Mouse (Mus musculus) cerebral cortex, adult 2 months (tissue): ENCODE results near the gene Cerkl.

ENCODE experiments used
- WGBS: fragments of 180-500 bp; shearing (Covaris S2); methylation state at CpG from one replicate; pipeline ENCODE4 v1.1.7; 2018; 5-methylcytosine and 5-hydroxymethylcytosine counted together

Gene Cerkl

DNA sequence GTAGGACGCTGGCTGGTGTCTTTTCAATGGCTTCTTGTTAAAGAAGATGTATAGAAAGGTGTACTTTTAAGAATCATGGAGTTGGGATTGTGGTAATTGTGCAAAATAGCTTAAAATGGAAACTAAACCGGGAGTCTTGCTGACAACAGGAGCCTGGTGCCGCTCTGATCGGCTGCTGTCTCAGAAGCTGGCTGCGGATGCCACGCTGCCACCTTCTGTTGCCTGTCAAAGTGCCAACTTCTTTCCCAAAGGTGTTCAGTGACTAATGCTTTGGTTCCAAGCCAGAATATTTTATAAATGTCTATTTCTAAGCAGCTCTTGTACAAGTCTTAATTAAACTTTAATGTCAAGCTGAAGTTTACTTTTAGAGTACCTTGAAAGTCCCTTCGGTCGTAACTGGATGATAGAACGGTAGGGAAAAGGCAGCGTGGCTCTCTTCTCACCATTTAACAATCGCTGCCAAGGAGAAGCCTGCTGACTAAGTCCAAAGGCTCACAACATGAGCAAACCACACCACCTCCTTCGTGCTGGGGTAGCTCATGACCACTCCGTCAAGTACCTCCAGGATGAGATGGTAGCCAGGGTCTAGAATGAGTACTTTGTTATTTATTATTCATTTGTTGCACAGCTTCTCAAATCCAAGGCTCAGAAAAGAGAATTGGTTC, 147.0 kb downstream of the Cerkl start:
- WGBS = 47% methylated on average over 13 of the region's 13 CpGs

DNA sequence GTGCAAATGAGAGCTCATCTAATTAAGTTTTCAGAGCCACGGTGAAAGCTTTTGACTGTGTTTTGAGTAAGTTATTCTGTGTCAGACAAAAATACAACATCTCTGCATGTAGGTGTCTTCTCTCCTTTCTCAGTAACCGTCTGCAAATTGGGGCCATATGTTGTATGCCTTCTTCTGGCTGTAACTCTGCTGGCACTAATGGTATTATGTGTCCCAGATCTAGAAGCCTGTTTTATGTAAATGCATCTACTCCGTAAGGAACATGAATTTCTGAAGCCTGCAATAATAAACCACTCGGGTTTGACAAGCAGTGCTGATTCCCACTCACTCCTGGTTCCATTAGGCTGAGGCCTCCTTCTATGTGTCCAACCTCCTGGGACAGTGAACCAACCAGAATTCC, 149.0 kb downstream of the Cerkl start:
- WGBS = 41% methylated on average over 4 of the region's 4 CpGs

DNA sequence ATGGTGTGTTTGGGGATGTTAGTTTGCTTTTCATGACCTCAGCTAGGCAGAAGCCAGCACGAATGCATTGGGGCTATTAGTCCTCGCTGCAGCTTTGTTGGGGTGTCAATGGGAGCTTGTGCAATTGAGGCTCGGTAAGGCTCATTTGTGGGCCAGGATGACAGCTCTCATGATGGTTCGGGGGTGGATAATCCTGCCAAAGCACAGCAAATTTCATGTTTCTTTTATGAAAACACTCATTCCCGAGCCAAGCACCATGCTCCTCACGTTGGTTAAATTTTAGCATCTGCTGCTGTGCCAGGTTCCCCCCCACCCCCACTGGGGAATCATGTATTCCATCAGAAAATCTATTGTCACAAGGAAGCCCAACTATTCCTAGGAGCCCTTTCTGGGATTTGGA, 164.2 kb downstream of the Cerkl start:
- 45% methylated on average over 6 of the region's 6 CpGs for WGBS

DNA sequence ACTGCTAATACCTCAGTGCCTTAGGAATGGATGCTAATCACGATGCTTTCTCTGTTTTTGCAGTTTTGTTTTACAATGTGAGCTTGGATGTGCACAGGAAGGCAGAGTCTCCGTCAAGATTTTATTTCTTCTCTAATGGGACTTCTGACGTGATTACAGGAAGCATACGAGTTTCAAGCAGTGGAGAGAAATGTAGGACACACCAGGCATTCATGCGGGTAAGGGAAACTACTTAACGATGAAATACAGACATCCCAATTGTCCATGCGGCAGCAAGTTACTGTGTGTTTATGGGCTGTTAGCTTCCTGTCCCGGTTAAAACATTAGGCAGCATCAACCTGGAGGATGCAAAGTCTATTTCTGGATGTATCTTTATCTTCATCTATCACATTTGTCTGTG, 164.7 kb downstream of the Cerkl start:
- 57% methylated on average over 8 of the region's 8 CpGs for WGBS

DNA sequence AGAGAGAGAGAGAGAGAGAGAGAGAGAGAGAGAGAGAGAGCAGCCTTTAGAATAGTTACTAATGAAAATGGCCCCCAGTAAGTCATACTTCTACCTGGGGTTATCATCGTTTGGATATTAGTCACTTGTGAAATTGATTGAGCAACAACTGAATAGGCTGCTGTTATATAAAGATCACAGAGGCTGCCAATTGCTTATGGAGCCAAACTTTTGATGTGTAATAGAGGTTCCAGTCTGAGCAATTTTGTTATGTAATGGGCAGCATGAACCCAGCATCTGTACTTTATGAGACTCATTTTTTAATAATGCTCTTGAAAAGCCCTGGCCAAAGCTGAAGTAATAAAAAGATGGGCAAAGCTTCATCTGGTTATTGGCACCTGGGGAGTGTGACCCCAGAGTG, 166.4 kb downstream of the Cerkl start:
- 74% methylated on average over 1 of the region's 1 CpGs for WGBS

DNA sequence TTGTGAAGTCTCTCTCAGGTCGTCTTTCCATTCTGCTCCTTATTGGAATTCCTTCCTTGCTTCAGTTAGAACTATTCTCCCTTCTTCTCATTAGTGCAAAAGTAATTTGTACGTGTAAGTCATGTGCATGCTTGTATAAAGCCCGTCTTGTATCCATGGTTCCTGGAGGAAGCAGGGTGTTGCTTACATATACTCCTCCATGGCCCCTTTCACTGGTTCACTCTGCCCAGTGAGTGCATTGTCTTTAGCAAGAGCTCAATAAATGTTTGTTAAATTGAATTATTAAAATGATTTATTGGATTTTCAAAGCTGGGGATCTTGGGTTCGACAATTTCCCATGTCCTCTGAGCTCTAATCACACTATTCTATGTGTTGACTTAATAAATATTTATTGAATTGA, 172.4 kb downstream of the Cerkl start:
- WGBS = 88% methylated on average over 4 of the region's 4 CpGs
